Mouse (Mus musculus): ENCODE measurements at regions not wholly inside any gene's neighbourhood (a gene's known extent, or its start where the extent isn't known, plus 50 kb on each side); places are given as distances from the start of the nearest gene placed in this dataset.
"Not testable (repeated sequence)": the region's sequence is repeated elsewhere in the genome, so short reads cannot be mapped to it uniquely, and the experiment has no call there.

GRCm38 (mm10) chr17:17197229-17197628 is 76.0 kb downstream of the Zfp97 start:
- H3K9ac ChIP-seq (ENCODE audit: low read length); H3K27me3 ChIP-seq (ENCODE audit: control insufficient read depth, insufficient read depth, low read length); H3K36me3 ChIP-seq (ENCODE audit: control insufficient read depth, insufficient read depth, low read length); H3K9me3 ChIP-seq (ENCODE audit: control insufficient read depth, low read length); H3K4me3 ChIP-seq (ENCODE audit: low read depth, low read length); H3K4me2 ChIP-seq (ENCODE audit: low read depth, severe bottlenecking); ATAC-seq (ENCODE audit: insufficient number of reproducible peaks, low FRiP score, low TSS enrichment, low read depth); DNase-seq (ENCODE audit: low spot score); H3K27ac ChIP-seq (replicated peaks; ENCODE audit: low read depth, low read length); H3K4me1 ChIP-seq (ENCODE audit: control insufficient read depth, insufficient read depth, low read length): not testable (repeated sequence)
- WGBS = 100% methylated on average over 2 of the region's 2 CpGs

DNA sequence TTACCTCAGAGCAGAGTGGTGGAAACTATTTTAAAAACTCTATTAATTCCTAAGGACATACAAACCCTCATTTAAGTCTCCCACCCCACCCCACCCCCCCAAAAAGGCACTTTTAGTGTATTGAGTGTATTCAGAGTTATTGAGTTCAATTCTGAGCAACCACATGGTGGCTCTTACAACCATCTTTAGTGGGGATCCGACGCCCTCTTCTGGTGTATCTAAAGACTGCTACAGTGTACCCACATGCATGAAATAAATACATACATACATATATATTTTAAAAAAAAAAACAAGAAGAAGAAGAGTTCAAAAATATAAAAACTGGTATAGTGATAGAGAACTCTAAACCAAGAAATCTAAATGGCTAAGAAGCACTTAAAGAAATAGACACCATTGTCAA is 107.9 kb downstream of the Zfp97 start:
- H3K4me2 ChIP-seq (ENCODE audit: low read depth, severe bottlenecking) = no peak overlapping the region
- DNase-seq (ENCODE audit: low spot score) = no peak
- H3K9ac ChIP-seq (ENCODE audit: low read length) = no peak overlapping the region
- no peak overlapping the region for H3K27ac ChIP-seq (replicated peaks; ENCODE audit: low read depth, low read length)
- H3K27me3 ChIP-seq (ENCODE audit: control insufficient read depth, insufficient read depth, low read length) = no peaks in the 10 kb centered on the region
- H3K4me1 ChIP-seq (ENCODE audit: control insufficient read depth, insufficient read depth, low read length) = no peaks in the 10 kb centered on the region
- H3K4me3 ChIP-seq (ENCODE audit: low read depth, low read length) = no peak overlapping the region
- no peaks in the 10 kb centered on the region for H3K9me3 ChIP-seq (ENCODE audit: control insufficient read depth, low read length)
- WGBS = 37% methylated on average over 2 of the region's 2 CpGs
- ATAC-seq (ENCODE audit: insufficient number of reproducible peaks, low FRiP score, low TSS enrichment, low read depth) = no peak
- no peaks in the 10 kb centered on the region for H3K36me3 ChIP-seq (ENCODE audit: control insufficient read depth, insufficient read depth, low read length)

GRCm38 (mm10) chr17:17234329-17235185 is 113.3 kb downstream of the Zfp97 start:
- not testable (repeated sequence) for H3K27me3 ChIP-seq (ENCODE audit: control insufficient read depth, insufficient read depth, low read length); H3K9me3 ChIP-seq (ENCODE audit: control insufficient read depth, low read length); H3K27ac ChIP-seq (replicated peaks; ENCODE audit: low read depth, low read length); H3K4me1 ChIP-seq (ENCODE audit: control insufficient read depth, insufficient read depth, low read length); H3K36me3 ChIP-seq (ENCODE audit: control insufficient read depth, insufficient read depth, low read length)
- WGBS = under 1% methylated on average over 20 of the region's 22 CpGs
- Histone ChIP-seq H3K9ac (ENCODE audit: low read length) (peak overlapping the region; percentile 50), H3K4me3 (ENCODE audit: low read depth, low read length) (peak overlapping the region; percentile 43), H3K4me2 (ENCODE audit: low read depth, severe bottlenecking) (peak overlapping the region; percentile 50)
- ATAC-seq (ENCODE audit: insufficient number of reproducible peaks, low FRiP score, low TSS enrichment, low read depth) (peak; percentile 100), DNase-seq (ENCODE audit: low spot score) (peak; percentile 88)

- WGBS = 1% methylated on average over 5 of the region's 5 CpGs
- not testable (repeated sequence) for H3K27me3 ChIP-seq (ENCODE audit: control insufficient read depth, insufficient read depth, low read length); ATAC-seq (ENCODE audit: insufficient number of reproducible peaks, low FRiP score, low TSS enrichment, low read depth); H3K4me1 ChIP-seq (ENCODE audit: control insufficient read depth, insufficient read depth, low read length); H3K9me3 ChIP-seq (ENCODE audit: control insufficient read depth, low read length); H3K27ac ChIP-seq (replicated peaks; ENCODE audit: low read depth, low read length); H3K36me3 ChIP-seq (ENCODE audit: control insufficient read depth, insufficient read depth, low read length)
- DNase-seq (ENCODE audit: low spot score) = peak; percentile 23
- Histone ChIP-seq H3K9ac (ENCODE audit: low read length) (peak overlapping the region; percentile 50), H3K4me2 (ENCODE audit: low read depth, severe bottlenecking) (peak overlapping the region; percentile 50), H3K4me3 (ENCODE audit: low read depth, low read length) (peak overlapping the region; percentile 43)
Measured at GRCm38 (mm10) chr17:17235186-17235482, 113.9 kb downstream of the Zfp97 start.

All from limb, embryonic 11.5 days (tissue).